Mouse (Mus musculus) lung, postnatal 36 days (tissue): ENCODE measurements around the gene Nmt1.
A peak's percentile ranks its signal among the peaks of the same experiment; 100 is the strongest.

Source experiments
- DNase-seq: peaks from one replicate; pipeline ENCODE4 v3.0.0; 2022; ENCODE audit warnings: mixed read lengths

The Nmt1 gene

DNA sequence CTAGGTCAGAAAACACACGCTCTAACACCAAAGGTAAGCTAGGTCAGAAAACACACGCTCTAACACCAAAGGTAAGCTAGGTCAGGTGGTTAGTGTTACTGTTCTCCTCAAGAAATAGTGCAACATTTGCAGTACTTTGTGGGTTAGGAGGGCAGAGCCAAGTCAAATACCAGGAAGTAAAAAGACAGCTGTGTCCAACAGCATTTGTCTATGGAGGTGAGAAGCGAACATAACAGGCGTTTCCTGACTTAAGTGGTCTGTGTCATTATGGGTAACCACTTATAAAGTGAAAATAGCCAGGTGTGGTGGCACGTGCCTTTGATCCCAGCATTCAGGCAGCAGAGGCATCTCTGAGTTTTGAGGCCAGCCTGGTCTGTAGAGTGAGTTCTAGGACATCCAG lies 21.6 kb downstream of the Nmt1 start:
- DNase-seq = no peak

DNA sequence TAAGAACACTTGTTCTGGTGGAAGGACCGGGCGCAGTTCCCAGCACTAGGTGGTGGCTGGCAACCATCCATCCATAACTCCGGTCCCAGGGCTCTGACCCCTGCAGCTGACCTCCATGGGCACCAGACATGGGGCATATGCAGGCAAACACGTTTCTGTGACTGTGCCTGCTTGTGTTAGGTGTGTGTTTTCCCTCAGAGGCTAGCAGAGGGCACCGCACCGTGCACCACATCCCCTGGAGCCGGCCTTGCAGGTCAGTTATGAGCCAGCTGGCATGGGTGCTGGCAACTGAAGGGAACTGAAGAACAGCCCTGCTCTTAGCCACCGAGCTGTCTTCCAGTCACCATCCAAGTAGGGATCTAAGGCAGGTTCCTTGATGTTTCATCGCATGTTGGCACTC lies 22.2 kb downstream of the Nmt1 start:
- no peak for DNase-seq

DNA sequence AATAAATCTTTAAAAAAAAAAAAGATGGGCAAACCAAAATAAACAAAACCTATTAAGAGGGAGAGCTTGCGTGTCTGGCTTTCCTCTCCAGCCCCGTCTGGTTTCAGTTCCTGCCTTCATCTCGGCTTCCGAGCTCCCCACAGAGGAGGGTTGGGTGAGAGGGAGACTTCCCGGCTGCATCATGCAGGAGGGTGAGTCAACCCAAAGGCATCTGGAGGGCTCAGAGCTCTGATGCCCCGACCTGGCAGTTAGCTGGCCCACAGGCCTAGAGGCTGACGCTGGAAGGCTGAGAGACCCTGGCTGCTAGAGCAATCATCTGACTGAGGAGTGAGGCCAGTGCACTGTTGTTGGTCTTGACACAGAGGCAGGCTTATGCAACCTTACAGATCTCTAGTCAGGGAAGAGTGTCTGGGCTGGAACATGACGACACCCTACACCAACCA lies 23.3 kb downstream of the Nmt1 start:
- peak; percentile 83 for DNase-seq

DNA sequence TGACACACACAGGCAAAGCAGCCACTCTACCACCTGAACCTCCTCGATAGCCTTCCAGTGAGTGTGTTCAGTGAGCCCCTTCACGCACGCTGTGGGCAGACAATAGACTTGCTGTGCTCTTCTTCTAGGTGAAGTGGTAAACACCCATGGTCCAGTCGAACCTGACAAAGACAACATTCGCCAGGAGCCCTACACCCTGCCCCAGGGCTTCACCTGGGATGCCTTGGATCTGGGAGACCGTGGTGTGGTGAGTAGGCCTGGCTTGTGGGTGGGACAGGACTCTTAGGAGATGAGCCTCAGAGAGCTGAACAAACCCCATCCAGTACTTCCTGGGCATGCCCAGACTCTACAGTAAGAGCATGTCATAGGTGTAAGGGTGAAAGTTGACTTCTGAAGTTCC lies 24.1 kb downstream of the Nmt1 start:
- no peak for DNase-seq

DNA sequence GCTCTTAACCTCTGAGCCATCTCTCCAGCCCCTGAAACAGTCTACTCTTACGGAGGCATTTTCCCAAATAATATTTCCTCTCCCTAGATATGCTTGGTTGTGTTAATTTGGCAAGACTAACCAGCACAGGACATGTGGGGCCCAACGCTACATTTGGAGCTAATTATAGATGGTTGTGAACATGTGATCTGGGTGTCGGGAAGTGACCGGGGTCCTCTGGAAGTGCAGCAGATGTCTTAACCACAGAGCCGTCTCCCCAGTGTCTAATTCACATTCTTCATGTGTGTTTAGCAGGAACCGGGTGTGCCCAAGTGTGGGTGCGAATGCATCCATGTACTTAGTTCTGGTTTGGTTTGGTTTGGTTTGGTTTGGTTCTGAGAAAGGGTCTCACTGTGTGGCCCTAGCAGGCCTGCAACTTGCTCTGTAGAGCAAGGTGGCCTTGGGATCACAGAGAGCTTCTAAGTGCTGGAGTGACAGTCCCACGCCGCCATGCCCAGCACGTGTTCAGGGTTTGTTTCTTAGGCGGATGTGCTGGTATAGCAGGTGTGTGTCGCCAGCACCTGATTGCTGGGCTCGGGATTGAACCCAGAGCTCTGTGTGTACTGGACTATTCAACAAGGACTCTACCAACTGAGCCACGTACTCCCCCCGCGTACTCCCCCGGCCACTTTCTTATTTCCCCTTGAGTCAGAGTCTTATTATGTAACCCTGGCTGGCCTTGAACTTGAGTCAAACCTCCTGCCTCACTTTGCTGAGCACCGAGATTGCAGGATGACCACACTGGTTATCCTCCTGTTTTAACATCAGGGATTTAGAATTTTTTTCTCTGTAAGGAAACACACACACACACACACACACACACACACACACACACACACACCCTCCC lies 25.4 kb downstream of the Nmt1 start:
- no peak for DNase-seq

DNA sequence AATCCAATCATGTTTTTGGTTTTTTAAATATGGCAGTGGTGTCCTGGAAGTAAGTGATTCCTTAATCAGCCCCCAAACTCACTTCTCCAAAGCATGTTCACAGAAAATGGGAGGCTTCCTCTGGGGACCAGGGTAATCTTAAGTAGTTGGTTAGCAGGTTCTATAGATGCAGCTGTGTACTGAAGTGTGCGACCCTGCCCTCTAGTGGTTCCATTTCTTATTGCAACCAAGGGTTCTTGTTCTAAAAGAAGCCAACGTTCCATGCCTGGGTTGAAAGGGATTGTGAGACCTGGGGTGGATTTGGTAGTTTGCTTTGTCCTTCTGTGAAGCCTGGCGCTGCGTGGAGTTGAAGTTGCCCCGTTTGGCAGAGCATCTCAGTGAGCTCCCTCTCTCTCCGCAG lies 26.8 kb downstream of the Nmt1 start:
- DNase-seq = peak; percentile 92

DNA sequence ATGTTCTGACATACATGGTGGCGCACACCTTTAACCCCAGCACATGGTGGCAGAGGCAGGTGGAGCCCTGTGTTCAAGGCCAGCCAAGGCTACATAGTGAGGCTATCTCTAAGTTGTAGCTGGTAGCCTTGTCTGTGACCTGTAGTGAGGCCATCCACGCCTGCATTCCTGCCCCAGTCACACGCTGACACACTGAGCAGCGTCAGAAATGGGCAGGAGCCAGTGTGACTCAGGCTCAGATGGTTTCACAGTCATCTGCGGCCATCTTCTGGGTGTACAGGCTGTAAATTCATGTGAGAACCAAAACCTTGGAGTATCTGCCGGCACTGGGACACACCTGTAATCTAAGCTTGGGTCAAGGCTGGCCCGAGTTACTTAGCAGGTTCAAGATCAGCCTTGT lies 28.6 kb downstream of the Nmt1 start:
- no peak for DNase-seq

DNA sequence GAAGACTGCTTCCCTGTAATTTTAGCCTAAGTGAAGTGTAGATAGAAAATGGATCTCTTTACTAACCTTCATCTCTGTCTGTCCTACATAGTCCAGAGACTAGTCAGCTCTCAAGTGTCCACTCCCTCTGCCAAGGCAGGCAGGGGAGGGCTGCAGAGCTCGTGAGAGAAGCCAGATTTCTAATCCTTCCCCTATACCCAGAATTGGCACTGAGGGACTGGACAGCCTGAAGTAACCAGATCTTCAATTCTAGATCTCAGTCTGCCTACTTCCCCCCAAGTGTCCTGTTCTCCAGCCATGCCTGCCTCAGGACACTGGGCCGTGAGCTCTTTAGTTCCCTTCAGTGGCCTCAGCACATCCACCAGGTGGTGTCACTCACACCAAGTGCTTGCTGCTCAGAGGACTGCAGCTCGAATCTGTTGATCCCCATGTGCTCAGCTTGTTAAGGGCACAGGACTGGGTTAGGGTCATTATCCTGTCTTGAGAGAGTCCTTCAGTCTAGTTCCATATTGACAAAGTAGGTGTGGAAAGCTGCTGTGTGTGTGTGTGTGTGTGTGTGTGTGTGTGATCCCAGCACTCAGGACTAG lies 30.6 kb downstream of the Nmt1 start:
- no peak for DNase-seq

DNA sequence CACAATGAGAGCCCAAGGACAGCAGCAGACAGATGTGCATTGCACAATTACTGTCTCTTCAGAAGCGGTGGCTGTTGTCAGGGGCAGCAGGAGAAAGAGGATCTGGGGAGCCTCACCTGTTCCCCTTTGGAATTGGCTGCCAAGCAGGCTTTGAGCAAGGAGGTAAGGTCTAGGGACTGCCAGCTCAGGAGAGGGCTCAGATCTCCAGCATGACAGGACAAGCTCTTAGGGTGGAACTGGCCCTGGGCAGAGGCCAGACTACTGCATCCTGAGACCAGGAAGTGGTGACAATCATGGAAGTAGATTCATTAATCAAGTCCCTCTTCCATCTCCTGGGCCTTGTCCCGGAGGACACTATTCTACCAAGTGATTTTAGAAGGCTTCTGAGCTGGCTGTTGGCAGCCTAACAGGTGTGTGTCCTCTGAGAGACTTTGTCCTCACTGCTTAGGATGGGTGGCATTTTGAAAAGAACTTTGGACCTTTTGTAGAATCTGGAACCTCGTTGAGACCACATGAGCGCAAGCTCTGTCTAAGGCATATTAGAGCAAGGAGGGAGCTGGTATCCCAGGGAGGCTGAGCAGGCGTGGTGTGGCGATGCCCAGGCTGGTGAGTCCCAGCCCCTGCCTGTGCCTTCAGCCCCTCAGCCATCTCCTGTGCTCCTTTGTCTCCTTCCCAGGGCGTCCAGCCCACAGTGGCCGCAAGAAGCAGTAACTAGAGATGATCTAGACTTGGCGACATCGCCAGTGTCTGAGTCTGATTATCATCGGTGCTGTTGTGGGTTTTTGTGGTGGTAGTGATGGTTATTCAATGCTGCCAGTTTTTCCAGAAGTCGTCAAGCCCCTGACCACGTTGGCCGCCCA lies 38.4 kb downstream of the Nmt1 start:
- DNase-seq = no peak

DNA sequence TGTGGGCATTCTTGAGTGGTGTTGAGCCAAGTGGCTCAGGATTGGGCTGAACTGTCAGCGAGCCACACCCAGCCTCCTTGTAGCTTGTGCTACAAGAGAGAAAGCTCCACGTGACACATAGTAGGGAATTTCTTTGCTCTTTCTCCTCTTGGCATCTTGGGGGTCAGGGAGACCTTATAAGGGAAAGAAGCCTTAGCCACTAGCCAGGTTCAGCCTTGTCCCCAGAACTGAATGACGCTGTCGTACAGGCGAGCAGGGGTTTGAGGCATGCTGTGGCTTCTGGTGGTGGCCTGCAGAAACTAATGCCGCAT lies 39.0 kb downstream of the Nmt1 start:
- DNase-seq = no peak

DNA sequence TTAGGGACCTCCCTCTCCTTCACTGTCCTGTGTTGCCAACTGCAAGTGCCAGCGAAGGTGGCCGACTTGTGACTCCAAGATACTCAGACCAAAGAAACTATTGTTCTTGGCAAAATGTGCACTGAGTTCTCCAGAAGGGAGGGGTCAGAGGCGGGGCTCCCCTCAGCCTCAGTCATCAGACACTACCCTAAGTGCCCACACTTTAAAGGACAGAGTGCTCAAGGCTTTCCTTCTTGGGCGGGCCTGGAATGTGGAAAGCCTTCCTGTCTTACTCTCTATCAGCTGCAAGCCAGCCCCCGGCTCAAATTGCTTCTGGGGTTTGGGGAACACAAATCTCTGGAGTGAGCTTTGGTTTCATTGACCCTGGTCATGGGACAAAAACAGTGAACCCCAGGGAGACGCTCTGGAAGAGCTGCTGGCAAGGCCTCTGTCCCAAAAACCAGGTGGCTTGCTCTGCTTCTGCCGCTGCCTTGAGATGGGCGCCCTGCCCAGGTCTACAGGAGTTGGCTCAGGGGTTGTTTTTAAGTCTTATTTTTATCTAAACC lies 39.5 kb downstream of the Nmt1 start:
- DNase-seq = peak; percentile 84

DNA sequence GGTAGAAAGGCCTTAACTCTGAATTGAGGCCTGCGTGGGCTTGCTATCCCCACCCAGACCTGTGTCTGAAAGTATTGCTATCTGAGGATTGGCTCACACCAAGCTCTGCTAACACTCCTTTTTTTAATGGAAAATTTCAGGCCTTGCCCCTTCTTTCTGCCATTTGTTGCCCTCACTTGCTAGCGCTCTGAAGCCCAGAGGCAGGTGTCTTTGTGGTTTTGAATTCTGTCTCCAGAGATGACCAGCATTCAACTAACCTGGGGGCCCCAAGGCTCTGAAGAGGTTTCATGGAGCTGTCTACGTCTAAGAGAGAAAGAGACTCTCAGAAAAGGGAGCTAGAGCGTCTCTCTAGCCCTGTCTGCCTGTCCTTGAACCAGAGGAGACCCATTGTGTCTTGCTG lies 40.3 kb downstream of the Nmt1 start:
- no peak for DNase-seq

DNA sequence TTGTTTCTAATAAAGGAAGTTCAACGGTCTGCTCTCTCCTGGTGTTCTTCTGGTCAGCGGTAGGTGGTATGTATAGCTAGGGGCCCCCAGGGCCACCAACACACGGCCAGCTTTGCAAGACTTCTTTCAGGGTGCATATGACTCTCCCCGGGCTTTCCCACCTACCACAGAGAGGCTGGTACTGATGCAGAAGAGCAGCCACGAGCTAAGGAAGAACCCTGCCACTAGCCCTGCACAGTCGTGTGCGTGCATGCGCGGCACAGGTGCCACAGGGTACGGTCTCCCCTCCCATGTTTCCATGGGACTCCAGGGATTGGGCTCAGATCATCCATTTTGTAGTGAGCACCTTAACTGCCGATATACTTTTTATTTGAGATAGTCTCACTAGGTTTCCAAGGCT lies 40.9 kb downstream of the Nmt1 start:
- DNase-seq = no peak

DNA sequence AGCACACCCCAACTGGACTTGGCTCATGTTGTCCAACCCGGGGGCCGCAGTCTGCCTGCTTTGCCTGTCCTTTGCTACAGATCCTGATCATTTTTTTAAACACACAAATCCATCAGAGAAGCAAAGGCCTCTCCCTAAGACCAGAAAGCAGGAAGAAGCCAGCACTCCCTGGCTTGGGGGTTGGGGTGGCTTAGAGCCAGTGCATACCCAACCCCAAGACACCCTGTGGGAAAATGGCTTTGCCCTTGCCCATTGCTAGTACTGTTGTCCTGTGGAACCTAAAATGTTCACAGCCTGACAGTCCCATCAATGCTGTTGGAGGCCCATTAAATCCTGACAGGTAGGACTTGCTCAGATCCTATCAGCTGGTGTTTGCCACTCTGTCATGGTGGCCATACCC lies 41.7 kb downstream of the Nmt1 start:
- no peak for DNase-seq

DNA sequence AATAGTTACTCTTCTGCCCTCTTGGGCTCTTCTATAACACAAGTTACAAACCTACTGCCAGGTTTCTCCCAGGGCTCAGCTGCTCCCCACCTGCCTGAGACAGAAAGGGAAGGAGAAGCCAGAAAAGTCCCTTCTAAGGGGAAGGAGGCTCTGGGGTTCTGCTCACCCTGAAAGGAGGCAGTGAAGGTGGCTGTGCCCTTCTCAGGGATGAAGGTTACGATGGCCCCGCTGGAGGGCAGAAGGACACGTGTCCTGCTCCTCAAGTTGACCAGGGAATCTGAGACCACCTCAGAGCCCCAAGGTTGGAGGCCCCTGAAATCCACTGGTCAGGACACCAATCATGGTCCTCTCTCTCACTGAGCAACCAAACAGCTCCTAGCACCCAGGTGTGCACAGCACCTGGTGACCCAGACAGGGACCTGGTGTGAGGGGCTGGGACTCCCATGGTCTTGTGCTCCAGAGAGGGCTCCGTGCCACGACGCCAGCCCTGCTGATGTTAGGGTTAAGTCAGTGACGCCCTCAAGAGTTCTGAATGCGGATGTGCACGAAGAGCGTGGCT lies 42.4 kb downstream of the Nmt1 start:
- no peak for DNase-seq

DNA sequence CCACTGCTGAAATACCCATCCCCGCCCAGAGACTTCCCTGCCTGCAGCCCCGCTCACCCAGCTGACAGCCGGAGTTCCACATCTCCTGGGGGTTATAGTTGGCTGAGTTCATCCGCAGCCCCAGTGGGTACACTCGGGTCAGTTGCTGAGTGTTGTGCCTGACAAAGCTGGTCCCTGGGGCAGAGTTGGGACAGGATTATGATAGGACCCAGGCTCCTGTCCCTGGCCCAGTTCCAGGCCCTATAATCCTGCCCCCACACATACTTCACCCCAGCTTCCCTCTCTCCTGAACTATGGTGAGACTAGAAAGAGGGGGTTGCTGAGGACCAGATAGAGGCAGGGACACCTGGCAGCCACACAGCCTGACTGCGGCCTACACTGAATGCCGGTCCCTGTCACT lies 45.7 kb downstream of the Nmt1 start:
- no peak for DNase-seq

DNA sequence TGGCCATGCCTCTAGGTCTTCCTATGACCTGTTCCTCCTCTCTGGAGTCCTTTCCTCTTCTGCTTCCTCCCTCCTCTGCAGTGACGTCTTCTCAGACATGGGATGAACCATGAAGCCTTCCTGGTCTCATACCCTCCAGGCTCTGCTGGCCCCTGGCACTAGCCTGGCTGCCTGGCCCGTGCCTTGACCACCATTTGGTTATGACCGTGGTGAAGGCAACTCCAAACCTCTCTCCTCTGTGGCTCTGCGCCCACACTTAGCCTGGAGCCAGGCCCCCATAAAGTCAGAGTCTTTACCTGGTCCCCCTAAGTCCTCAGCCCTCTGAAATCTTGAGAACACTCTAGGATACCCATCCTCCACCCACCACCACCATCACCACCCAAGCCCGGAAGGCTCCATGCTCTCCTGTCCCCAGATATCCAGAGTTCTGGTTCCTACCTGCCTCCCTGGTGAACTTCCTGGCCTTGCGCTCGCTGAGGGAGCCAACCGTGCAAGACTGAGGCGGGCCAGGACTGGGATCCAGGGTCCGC lies 46.2 kb downstream of the Nmt1 start:
- no peak for DNase-seq

DNA sequence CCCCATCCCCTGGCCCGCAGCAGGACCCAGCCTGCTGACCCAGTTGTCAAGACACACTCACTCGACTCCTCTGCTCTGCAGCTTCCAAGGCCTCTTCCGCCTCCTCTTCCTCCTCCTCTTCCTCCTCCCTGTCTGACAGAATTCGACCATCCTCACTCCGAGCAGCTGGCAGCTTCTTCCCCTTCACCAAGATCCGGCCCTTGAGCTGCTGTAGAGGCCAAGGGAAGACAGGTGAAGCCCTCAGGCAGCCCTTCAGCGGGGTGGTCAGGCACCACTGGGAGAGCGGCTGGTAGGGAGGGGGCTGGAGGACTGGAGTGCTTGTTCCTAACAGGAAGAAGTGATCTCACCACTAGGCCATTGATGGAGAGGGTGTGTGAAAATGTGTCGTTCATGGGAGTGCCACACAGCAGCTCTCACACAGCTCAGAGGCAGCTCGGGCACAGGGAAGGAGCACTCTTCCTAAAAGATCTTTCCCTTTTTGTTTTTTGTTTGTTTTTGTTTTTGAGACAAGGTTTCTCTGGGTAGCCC lies 46.9 kb downstream of the Nmt1 start:
- DNase-seq = peak; percentile 67

DNA sequence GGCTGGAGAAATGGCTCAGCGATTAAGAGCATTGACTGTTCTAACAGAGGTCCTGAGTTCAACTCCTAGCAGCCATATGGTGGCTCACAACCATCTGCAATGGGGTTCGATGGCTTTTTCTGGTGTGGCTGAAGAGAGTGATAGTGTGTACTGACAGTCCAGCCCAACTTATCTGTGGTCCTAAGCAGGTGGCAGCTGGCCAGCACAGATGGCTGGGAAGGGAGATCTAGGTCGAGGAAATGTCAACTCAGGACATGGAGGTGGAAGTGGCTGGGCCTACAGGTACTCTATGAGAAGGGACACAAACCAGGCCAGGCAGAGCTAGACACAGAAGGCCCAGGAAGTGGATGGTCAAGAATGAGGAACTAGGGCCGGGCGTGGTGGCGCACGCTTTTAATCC lies 48.0 kb downstream of the Nmt1 start:
- no peak for DNase-seq

DNA sequence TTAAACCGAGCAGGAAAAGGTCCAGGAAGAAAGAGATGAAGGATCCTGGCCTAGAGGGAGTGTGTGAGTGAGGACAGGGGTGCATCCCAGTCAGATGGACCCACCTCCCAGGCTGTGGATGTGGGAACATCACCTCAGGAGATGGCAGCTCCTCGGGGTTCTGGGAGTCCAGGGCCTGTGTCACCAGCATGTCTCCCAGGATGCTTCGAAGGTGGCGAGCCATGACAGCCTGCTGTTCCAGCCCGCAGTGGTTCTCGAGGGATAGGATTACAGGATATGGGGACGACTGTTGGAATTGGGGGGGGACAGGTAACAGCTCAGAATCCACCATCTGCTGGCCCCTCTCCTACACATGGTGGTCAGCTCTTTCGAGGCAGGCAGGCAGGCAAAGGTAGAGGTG lies 48.6 kb downstream of the Nmt1 start:
- no peak for DNase-seq

DNA sequence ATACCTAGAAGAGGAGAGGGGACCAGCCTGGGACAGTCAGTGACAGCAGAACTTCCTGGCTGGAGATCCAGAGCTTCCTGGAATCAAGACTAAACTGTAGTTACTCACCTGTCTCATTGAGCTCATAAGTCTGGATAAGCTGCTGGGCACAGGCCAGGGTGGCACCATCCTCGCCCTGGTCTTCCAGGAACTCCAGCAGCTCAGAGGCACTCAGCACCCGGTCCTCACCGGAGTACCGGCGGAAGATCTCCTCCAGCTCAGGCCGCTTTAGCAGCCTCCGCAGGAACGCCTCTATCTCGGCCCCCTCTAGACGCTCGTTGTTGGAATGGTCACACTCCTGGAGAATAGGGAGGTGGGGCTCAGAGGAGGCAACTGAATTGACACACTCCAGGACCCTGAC lies 50.1 kb downstream of the Nmt1 start:
- DNase-seq = no peak

DNA sequence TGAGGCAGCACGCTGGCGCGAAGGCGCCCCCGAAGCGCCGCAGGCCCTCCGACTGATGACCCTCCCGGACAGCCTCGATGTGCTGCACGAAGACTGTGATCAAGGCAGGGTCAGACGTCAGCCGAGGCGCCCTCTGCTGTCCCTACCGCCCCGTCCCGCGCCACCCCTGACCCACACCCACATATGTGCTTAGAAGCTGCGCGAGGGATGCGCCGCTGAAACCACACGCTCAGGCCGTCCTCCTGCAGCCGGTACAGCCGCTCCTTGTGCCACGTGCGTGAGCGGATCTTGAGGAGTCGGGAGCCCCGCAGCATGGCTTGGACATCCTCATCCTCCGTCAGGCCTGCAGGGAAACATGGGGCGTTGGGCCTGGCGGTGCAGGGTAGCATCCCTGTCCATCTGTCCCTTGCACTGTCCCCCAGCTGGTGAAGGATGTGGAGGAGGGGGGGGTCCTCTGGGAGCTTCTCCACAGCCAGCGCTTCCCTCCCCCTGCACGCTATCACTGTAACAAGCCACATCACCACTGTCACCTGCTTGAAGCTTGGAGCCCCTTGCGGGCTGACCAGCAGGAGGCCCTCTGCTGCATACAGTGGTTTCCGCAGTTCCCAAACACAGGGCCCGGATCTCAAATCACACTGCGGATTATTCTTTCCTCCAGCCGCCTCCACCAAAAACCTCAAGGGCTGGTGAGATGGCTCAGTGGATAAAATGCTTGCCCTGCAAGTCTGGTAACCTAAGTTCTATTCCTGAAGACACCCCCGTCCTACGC lies 52.5 kb downstream of the Nmt1 start:
- no peak for DNase-seq
